Mouse (Mus musculus) kidney, postnatal 14 days (tissue): ENCODE data around the gene Dennd5b.
A peak's percentile ranks its signal among the peaks of the same experiment; 100 is the strongest.
"Not testable (repeated sequence)": the region's sequence is repeated elsewhere in the genome, so short reads cannot be mapped to it uniquely, and the experiment has no call there.

ENCODE experiments used
- DNase-seq: peaks from one replicate; pipeline ENCODE4 v3.0.0; 2022; ENCODE audit warnings: mixed read lengths

Dennd5b gene

DNA sequence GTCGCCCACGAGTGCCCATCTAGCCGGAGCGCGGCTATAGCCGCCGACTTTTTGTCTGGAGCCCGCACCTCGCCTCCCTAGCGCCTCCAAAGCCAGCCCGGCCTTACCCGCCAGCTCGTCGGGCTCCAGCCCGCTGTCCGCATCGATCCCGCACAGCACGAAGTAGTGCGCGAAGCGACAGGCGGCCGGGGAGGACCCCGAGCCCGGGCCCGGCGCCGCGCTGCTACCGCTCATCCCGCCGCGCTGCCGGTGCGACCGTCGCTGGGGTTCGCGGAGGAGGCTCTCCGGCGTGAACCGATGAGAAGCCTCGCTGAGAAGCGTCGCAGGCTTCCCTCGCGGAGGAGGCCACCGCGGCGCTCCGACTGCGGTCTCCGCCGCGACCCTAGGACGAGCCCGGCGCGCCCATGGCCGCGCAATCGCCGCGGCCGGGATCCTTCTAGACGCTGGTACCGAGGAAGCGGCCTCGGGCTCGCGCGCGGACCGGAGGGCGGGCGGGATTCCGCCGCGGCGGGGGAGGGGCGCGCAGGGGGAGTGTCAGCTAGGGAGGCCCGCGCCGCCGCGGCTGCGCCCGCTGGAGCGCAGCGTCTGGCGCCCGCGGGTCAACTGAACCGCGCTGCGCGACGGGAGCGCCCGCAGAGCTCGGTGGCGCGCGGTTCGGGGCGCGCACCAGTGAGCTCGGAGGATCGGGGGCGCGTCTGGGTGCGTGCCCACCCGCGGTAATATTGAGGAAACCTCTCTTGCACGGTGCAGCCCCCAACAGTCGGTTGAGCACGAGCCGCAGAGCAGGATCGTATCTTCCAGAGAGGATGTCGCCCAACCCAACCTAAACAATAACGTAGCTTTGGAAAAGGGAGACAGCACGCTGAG, at the start of gene Dennd5b:
Gene Dennd5b, minus strand, starts transcription at position 605 of the 867 bp plus-strand sequence.
- DNase-seq: peak; percentile 92

DNA sequence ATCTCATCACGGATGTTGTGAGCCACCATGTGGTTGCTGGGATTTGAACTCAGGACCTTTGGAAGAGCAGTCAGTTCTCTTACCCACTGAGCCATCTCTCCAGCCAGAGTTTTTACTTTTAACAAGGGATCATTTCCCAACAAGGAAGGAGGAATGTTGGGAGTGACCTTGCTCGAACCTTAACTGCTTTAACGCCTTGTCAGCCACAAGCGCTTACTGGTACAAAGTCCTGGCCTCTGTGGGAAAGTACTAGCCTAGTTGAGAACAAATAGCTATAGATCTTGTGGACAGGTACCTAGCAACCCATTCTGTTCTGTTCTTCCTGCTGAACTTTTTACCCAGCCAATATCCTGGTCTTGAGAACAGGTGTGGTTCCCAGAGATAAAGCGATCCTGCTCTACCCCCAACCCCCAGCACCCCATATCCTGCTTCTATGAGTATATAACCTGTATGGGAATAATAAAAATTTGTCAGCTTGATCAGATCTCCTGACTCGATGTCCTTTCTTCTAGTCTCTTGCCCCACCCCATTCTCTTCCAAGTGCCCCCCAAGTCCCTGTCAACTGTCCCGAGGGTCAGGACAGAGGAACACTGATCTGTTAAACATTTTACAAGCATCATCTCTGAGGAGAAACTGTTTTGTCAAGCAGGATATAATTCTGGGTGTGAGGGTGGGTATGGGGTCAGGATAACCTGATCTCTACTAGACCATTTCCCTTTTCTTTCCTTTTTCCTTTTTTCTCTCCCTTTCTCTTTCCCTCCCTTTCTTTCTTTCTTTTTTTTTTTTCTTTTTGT, 47.2 kb upstream of the Dennd5b start:
- peak; percentile 63 for DNase-seq

DNA sequence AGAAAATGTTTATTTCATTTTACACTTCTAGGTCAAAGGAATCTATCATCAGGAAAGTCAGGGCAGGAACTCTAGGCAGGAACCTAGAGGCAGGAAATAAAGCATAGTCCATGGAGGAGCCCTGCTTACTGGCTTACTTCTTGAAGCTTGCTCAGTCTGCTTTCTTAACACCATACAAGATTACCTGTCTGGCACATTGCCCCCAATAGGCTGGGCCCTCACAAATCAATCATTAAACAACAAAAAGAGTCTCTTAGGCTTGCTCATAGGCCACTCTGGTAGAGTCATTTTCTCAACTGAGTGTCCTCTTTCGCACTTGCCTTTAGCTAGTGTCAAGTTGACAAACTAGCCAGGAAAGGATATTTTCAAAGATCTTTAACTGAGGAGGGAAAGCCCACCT, 43.7 kb upstream of the Dennd5b start:
- DNase-seq: no peak

DNA sequence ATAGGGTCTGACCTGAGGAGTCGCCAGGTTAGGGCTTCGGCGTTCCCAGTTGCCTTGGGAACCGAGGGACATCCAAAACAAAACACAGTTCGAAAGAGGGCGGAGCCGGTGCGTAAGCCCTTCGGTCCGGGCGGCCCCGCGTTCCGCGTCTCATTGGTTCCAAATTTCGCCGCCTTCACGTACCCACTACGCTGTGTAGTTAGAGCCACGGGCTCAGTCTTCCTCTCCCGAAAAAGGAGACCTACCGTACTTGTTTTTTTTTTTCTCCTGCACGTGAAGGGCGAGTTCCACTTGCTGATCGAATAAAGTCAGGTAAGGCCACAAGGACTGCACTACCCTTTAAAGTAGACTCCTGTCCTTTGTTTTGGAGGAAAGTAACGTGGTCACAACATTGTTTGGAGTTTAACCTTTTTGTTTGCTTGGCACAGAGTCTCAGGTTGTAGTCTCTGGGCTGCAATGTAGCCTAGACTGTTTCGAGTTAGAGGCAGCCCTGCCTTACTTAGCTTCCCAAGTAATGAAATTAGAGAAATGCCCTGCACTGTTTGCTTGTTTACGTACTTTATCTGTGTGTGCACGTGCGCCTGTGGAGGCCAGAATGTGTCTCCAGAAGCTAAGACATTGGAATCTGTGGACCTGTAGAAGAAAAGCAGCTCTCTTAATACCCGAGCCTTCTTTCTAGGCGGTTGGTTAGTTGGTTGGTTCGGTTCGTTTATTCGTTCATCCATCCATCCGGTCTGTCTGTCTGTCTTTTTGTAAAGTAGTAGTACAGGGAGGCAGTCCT, 40.1 kb upstream of the Dennd5b start:
- peak; percentile 88 for DNase-seq

DNA sequence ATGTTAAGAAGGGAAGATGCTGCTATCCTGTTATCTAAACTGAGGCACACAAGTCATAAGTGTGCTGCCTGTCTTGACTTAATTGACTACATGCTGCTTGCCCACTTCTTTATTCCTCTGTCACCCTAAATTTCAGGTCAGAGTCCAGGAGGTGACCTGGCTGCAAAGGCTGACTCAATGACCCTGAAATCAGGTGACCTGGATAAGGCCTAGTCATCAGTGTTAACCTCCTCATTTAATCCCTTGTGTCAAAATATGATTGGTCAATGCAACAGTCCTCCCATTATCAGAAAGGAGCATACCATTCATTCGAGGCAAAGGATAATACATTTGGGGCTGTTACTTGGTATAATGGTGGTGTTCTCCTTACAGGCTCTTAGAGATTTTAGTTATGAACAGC, 38.0 kb upstream of the Dennd5b start, which contains the start of gene Etfbkmt:
Gene Etfbkmt, plus strand, starts transcription at position 379 of the 400 bp plus-strand sequence.
- DNase-seq: no peak

DNA sequence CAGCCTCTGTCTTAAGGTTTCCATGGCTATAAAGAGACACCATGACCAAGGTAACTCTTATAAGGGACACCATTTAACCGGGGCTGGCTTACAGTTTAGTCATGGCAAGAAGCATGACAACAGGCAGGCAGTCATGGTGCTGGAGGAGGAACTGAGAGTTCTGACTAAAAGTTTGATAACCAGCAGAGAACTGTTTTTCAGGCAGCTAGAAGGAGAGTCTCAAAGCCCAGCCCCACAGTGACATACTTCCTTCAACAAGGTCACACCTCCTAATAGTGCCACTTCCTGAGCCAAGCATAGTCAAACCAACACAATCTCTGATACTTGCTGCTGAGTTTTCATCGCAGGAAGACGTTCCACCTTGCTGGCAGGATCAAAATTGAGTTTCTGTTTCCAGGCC, 37.5 kb upstream of the Dennd5b start:
- no peak for DNase-seq

DNA sequence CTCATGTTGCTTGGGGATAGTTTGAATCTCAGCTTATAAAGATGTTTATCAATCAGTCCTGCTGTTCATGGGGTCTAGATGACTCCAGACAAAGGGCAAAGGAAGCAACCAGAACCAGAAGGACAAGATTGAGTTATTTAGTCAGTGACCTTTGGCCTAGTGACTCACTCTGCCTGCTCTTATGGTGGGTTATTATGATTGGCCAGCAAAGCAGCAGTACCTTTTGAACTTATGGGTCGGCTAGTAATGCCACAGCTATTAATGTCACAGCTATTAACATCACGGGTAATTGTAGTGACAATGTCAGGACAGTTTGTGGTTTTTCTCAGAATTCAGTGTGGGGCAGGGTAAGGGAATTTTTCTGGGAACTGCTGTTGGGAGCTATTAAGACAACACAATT, 36.5 kb upstream of the Dennd5b start:
- no peak for DNase-seq

DNA sequence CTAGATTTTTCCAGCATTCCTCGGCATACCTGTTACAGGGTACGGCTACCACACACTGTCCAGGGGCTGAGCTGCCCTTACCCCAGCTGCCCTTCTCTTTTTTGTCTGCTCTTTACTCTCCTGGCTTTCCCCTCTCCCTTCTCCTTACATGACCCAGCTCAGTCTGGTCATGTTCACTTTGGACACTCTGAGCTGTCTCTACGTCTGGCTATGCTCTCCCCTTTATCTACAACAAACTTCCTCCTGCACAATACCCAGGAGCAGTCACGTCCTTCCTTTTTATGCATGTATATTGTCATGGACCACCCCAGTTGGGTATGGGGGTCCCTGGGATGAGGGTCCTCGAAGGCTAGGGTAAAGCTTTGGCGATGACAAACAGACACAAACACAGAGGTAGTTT, 34.2 kb upstream of the Dennd5b start:
- no peak for DNase-seq

DNA sequence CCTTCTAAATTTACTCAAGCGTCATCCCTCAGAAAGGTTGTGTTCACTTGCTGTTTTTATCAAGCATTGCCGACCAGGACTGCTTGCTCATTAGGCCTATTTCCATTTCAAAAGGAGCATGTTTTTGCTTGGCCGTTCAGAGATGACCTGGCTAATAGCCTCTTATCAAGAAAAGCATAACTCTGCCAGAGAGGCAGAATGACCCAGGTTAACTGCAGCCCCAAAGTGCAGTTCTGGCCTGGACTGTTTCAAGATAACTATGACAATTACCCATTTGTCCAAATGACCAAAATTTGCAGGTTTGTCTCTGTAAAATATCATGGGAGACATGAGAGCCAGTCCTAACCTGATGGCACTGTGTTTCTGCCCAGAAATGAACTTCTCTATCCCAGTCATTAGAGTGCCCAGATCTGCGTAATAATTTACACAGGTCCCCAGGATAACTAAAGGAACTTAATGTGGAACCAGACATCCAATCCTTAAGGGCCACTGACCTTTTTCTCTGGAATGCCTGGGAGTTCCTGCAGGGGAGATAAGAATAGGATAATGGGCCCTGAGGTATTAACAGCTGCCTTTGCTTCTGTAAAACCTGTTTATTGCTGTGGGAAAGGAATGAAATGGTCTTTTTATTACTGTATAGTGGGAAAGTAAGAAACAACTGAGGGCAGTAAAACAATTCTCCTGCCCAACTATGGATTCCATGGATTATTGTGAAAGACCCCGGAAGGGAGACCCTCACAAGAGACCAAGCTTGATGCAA, 33.1 kb upstream of the Dennd5b start:
- no peak for DNase-seq

DNA sequence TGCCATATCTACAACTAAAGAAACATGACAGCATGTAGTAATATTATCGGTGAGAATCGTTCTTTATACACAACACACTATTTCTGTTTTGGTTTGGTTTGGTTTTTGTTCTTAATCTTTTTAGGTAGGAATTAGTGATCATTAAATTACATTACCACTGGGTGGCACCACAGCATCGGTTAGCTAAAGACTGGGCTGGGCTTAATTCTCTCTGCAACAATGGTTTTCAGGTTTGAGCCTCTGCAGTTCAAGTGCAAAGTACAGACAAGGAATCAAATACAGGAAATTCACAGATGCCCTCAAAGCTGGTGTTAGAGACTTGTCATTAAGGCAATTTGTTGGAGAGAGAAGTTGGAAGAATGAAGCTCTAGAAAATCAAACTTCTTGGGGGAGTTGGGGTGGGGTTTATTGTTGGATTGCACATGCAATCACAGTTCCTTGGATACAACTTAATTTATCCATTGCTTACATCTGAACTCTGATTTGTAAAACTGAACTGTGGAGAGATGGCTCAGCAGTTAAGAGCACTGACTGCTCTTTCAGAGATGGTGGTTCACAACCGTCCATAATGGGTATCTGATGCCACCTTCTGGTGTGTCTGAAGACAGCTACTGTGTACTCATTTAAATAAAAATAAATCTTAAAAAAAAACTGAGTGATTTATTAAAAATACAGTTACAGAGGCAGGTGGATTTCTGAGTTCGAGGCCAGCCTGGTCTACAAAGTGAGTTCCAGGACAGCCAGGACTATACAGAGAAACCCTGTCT, 31.0 kb upstream of the Dennd5b start:
- DNase-seq: peak; percentile 66

DNA sequence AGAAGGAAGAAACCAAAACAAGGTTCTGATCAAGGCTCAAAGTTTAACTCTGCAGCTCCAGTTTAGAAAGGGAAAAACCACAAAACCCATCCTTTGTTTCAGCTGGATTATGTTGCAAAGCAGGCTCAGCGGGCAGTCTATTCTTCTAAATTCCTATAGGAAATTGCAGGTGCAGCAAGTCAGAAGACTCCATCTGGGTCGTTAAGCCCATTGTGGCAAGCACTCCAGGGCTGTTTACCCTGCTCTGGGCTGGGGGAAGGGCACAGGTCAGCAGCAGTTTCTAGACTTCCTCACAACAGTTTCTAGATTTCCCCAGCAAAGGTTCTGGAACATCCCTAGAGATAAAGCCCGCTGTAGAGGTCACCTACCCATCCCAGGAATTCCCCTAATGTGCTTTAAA, 29.6 kb upstream of the Dennd5b start:
- DNase-seq: no peak

DNA sequence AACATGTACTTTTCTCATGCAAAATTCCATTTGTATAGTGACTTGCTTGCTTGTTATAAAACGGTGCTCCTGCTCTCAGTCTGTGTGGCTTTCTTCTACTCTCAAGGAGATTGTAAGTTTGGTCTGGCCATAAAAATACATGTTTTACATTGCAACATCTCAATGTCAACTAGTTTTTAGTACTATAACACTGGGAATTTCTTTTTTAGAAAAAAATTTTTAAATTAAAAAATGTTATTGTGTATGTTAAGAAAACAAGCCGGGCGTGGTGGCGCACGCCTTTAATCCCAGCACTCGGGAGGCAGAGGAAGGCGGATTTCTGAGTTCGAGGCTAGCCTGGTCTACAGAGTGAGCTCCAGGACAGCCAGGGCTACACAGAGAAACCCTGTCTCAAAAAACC, 28.4 kb upstream of the Dennd5b start, which contains the start of gene Gm10203:
Gene Gm10203, plus strand, starts transcription at position 301 of the 400 bp plus-strand sequence.
- not testable (repeated sequence) for DNase-seq

DNA sequence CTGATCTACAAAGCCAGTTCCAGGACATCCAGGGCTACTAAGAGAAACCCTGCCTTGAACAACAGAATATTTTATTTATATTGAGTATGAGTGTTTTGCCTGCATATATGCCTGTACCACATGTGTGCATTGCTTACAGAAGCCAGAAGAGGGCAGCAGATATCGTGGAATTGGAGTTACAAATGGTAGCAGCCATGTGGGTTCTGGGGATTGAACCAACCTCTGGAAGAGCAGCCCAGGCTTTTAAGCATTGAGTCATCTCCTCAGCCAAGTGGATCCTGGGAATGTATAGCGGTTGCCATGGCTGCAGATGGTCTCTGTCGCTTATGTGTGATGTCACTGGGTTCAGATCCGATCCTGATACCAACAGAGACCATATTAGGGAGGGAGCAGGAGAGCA, 25.2 kb upstream of the Dennd5b start:
- DNase-seq: peak; percentile 59

DNA sequence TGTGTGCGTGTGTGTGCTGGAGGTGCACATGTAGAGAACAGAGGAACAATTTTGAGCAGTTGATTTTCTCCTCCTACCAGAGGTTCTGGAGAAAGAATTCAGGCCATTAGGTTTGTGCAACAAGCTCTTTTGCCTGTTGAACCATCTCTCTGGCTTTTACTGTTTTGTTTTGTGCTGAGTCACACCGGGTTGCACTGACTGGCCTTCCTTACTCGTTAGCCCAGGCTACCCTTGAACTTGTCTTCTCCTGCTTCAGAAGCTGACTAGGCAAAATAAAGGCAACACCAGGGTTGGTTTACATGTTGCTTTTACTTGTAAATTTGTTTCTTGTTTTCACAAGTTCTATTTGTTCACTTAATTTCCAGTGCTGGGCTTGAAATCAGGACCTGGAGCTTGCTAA, 21.6 kb upstream of the Dennd5b start:
- DNase-seq: no peak

DNA sequence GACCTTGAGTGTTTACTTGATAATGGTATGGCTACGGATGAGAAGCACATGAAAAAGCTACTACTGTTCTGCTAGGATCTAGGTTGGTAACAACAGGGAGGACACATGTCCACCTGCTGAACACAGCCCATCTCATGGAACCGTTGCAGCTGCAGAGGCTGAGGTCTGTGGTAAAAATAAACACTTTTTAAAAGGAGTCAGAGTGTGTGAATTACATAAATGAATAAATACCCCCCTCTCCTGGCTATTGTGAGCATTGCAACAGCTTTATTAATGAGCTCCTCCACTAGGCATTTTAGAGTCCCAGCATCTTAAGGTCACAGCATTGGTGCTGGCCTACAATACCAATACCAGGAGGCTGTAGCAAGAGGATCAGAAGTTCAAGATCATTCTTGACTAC, 18.4 kb upstream of the Dennd5b start:
- peak; percentile 81 for DNase-seq

DNA sequence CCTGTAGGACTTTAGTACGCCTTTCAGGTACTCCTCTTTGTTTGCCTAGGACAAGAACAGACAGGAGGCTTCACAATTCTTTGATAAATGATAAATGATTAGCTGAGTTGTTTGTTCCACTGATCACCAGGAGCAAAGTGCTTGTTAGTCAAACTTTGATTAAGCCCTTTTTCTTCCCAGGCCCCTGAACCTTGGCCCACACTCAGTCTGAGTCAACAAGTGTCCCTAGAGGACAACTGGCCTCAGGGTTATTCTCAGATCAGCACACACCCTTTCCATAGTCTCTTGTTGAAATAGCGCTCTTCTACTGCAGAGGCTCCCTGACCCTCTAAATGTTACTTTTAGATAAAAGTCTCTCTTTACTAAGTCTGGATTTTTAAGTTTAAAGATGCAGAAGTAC, 17.5 kb upstream of the Dennd5b start:
- peak; percentile 56 for DNase-seq

DNA sequence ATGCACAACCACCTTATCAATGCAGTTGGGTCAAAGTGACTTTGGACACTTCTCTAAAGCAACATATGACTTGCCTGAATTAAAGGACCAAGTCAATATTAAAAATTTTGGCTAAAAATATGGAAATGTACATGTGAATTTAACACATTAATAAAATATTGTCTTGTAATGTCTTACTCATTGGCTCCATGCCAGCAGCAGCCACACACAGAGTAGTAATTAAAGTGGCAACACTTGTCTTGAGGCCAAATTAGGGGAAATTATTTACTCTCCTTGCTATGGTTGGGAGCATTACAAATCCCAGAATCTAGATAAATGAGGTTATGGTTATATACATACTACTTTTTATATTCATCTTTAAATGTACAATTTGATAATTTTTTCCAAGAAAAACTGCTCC, 15.5 kb upstream of the Dennd5b start:
- DNase-seq: peak; percentile 24

DNA sequence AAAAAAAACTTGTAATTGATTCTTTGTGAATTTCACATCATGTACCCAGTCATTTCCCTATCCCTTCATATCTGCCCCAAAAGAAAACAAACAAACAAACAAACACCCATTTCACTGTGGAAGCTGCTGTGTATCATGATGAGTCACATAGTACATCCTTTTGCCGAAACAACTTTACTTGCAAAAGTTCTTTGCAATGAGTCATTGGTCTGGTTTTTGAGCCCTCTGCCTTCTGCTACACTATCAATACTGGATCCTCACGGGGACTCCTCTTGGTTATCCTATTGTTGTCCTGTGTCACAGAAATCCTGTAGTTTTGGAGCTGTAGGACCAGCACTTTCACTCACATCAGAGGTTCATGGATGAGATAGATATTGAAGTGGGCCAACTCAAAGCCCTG, 7.4 kb upstream of the Dennd5b start:
- DNase-seq: no peak

DNA sequence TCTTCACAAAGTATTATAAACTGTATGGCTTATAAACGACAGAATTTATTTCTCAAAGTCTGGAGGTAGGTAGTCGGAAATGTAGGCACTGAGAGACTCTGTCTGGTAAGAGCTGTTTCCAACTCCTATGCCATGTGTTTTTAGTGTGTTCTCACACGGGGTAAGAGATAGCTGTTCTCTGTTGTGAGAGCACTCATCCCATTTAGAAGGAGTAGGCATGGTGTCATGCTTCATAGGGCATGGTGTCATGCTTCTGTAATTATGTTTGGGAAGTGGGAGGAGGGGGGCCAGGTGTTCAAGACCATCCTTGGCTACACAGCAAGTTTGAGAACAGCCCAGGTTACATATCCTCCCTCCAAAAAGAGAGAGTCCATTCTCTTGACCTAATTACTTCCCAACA, 6.1 kb upstream of the Dennd5b start:
- DNase-seq: no peak

DNA sequence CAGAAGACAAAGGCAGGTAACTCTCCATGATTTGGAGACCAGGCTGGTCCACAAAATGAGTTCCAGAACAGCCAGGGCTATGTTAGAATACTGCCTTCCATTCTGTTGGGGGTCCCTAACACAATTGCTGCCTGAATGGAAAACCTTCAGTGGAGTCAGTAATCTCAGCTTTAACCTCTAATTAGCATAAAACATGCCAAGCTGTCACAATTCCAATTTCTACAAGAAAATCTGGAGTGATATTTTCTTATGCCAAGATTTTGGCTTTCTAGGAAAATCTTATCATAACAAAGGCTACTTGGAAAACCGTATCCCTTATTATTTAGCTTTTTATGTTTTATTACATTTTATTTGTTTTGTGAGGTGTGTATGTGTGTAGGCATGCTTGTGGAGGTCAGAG, 2.0 kb upstream of the Dennd5b start:
- no peak for DNase-seq

DNA sequence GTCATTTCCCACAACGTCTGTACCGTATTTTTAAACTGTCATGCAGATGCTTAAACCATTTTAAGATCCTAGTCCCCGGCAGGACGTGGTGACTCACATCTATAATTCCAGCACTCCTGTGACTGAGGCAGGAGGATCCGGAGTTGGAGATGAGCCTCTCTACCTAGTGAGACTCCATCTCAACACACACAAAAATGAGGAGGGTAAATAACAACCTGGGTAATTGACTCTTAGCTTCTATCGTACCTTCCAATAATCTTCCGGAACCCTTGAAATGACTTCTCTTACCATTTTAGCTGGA, 413 bp upstream of the Dennd5b start:
- no peak for DNase-seq
